ENCODE assay signal across 8 mouse cellular contexts in the genomic region with DNA sequence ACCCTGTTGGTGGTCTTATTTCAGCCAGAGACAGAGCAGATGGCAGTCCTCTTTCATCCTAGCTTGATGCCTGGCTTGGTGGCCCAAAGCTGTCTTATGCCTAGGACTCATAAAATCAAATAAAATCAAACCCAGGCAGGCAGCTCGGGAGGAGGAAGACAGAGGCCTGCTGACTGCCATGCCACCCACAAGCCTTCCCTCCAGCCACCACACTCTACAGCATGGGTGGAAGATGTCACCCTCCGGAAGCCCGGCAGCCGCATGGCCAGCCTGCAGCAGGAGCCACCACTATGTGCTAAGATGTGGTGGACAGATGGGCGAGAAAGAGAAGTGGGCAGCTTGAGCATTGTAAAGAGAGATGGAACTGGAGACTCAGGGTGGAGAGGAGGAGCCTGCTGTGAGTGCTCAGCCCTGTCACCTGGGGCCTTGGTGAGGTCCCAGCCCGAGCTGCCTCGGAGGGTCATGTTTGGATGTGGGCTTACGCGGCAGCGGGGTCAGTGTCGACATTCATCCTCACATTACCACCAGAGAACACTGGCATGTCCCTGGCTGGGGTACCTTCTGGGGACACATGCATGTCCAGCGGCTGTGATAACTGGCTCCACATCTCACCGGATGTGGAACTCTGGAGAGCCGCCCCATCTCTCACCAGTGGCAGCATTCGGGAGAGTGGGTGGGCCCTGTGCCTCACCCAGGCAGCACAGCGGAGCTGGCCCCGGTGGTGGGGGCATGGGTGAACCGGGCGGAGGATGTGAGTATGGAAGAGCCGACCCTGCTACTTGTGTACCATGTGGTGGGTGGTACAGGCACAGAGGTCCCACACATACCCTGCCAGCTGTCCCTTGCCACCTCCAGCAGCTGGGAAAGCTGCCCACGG. TPM values are rescaled to one million over a fixed set of nuclear protein-coding genes. Genes with fewer than 3 reads are reported as not detected.
DNase-seq lines count a peak whose midpoint lies in the region; ATAC-seq and TF ChIP-seq lines count a peak whose summit lies in the region.

No protein-coding gene starts in this region.

- DNase-seq in gastrocnemius, adult 2 months, result no peak
- DNase-seq in gastrocnemius, postnatal 4 days (ENCODE audit: low spot score in 2 of 2), result no peak
- DNase-seq in lung, embryonic 14.5 days, result no peak
- DNase-seq in lung, postnatal 4 days, result no peak
- no peak for DNase-seq in thymus, postnatal 14 days
- no peak for DNase-seq in testis, postnatal 14 days (ENCODE audit: low spot score)

- intact Hi-C loops in gastrocnemius, adult 2 months (cut with DNase I), result no loop called here

- no peak overlapping the region for H3K9ac ChIP-seq in lung, embryonic 14.5 days
- H3K9ac ChIP-seq in embryonic facial prominence, embryonic 15.5 days, result no peak overlapping the region

- H3K36me3 ChIP-seq in lung, embryonic 14.5 days (ENCODE audit: insufficient read depth), result no peaks in the 10 kb centered on the region
- no peaks in the 10 kb centered on the region for H3K36me3 ChIP-seq in embryonic facial prominence, embryonic 15.5 days

- WGBS in lung, embryonic 14.5 days, result 25% methylated on average over 21 of the region's 21 CpGs
- 31% methylated on average over 21 of the region's 21 CpGs for WGBS in embryonic facial prominence, embryonic 15.5 days

- peak overlapping the region; percentile 23; the same call in 1 of the 2 replicates for H3K4me2 ChIP-seq in lung, embryonic 14.5 days
- H3K4me2 ChIP-seq in embryonic facial prominence, embryonic 15.5 days (replicated peaks), result peak overlapping the region; percentile 30

- no peaks in the 10 kb centered on the region for H3K27me3 ChIP-seq in lung, embryonic 14.5 days (ENCODE audit: insufficient read depth, low read length)
- 0 out of 2 replicates have a peak, but pooled peaks cover 5% of the 10 kb centered on the region for H3K27me3 ChIP-seq in embryonic facial prominence, embryonic 15.5 days

- TF ChIP-seq CTCF in gastrocnemius, adult 2 months (IDR thresholded peaks at IDR 0.05), result no peak
- no peak for TF ChIP-seq CTCF in lung, embryonic 14.5 days (IDR thresholded peaks at IDR 0.05; ENCODE audit: low read depth)

- ATAC-seq in lung, embryonic 14.5 days (ENCODE audit: insufficient read depth), result no peak
- ATAC-seq in embryonic facial prominence, embryonic 15.5 days (ENCODE audit: insufficient number of reproducible peaks, low FRiP score, low TSS enrichment, low read depth), result no peak
- 0 out of 2 replicates have a peak, but pooled peaks have one; percentile 15 for ATAC-seq in megakaryocyte, adult 5-6 weeks (ENCODE audit: poor library complexity, severe bottlenecking)

- 0 out of 2 replicates have a peak overlapping the region, but pooled peaks have one; percentile 24 for H3K4me3 ChIP-seq in gastrocnemius, adult 2 months
- H3K4me3 ChIP-seq in lung, embryonic 14.5 days (ENCODE audit: low read depth, low read length), result no peak overlapping the region
- H3K4me3 ChIP-seq in embryonic facial prominence, embryonic 15.5 days (replicated peaks), result no peak overlapping the region

- no peak overlapping the region for H3K27ac ChIP-seq in gastrocnemius, adult 2 months
- no peak overlapping the region for H3K27ac ChIP-seq in lung, embryonic 14.5 days (ENCODE audit: low read depth)
- H3K27ac ChIP-seq in embryonic facial prominence, embryonic 15.5 days (replicated peaks), result no peak overlapping the region

- no peaks in the 10 kb centered on the region for H3K4me1 ChIP-seq in lung, embryonic 14.5 days (ENCODE audit: insufficient read depth)
- H3K4me1 ChIP-seq in embryonic facial prominence, embryonic 15.5 days, result no peaks in the 10 kb centered on the region

- H3K9me3 ChIP-seq in lung, embryonic 14.5 days (ENCODE audit: low read depth, low read length), result no peaks in the 10 kb centered on the region
- no peaks in the 10 kb centered on the region for H3K9me3 ChIP-seq in embryonic facial prominence, embryonic 15.5 days (replicated peaks)

RNA-seq across cellular contexts. Expression of a gene that starts 29.9 kb away (rescaled TPM):
- 1 to 10 TPM in 1 of 2 experiments, under 1 TPM in 1; 0.71 to 1.3 TPM for total RNA-seq in gastrocnemius, adult 2 months (2021)
- 1 to 10 TPM; 1.1 to 1.7 TPM for total RNA-seq in gastrocnemius, postnatal 4 days (2021)
- 0.12 and 0.46 TPM in 2 replicates for polyA plus RNA-seq in lung, embryonic 14.5 days (2014; fragmentation: Nextera tagmentation; extraction: Ambion mirVana)
- 1.1 and 1.3 TPM in 2 replicates for polyA plus RNA-seq in embryonic facial prominence, embryonic 15.5 days (2015; fragmentation: Nextera tagmentation; extraction: Ambion mirVana)
- 0.25 TPM in 1 of 2 replicates, not detected in the other for total RNA-seq in megakaryocyte, adult 5-6 weeks (2015)
- not detected in 2 replicates for total RNA-seq in megakaryocyte, adult 5-6 weeks (2017)
